Mouse (Mus musculus) olfactory bulb, adult 2 months (tissue): ENCODE measurements around the gene Plekhg3.

Source experiments
- CTCF ChIP-seq: fragments of 200-500 bp; IDR thresholded peaks from 2 replicates; pipeline ENCODE4 v1.5.1; 2012; ENCODE audit warnings: low read depth, mild to moderate bottlenecking, low read length, moderate library complexity; ENCODE audit not compliant: insufficient read depth
- POLR2A ChIP-seq: fragments of 200-500 bp; IDR thresholded peaks from 2 replicates; pipeline ENCODE4 v1.6.1; 2012; ENCODE audit warnings: mild to moderate bottlenecking, low read depth, low read length, moderate library complexity; ENCODE audit not compliant: insufficient read depth

DNA sequence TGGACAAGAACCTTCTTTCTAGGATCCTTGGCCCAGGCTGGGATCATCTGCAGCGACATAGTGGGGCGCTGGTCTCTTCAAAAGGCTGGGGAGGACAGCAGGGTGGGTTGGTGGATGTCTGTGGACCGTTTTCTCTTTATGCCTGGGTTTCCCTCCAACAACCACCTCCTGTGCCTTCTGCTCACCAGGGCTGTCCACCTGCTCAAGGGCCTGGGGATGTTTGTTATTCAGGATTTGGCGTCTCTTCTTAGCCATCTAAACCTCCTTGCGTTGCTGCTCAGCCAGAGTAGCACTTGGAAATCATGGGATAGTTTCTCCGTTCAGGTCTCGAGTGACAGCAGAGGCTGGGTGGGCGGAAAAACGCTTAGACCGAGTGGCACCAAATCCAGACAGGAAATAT lies 35.6 kb downstream of the Plekhg3 start:
- TF ChIP-seq CTCF (no peak), POLR2A (no peak)
